18 mouse cellular contexts compared by ENCODE assay signal in the genomic region with DNA sequence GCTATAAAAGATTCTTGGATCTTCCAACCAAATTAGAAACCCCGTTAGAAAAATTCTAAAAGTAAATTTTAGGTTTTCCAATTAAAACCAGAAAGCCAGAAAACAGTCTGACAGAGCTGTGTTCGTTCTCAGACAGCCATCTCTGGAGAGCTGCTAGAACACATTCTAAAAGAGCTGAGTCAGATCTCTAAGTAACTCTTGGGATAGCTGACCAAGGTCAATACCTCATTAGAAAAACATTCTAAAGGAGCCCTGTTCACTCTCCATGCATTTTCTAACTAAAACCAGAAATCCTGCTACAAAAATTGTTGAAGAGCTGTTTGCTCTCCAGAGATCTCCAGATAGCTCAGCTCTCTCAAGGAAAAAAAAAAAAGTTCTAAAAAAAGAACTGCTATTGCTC.
"Had no signal": no experiment of that assay in that cellular context is flagged by ENCODE, and none has a peak within 500 bp of the region (broad histone marks: within the 10 kb centered on the region; RNA-seq: fewer than 3 reads in every experiment).

No protein-coding gene starts in this region.

- H3K27ac ChIP-seq: liver, embryonic 15.5 days; lung, embryonic 15.5 days; macrophage; midbrain, embryonic 13.5 days; midbrain, embryonic 15.5 days; neural tube, embryonic 12.5 days; stomach, embryonic 15.5 days; stomach, postnatal 0 days had no signal

- H3K9me3 ChIP-seq: liver, embryonic 15.5 days; lung, embryonic 15.5 days; midbrain, embryonic 13.5 days; midbrain, embryonic 15.5 days; neural tube, embryonic 12.5 days; stomach, embryonic 15.5 days had no signal

- ATAC-seq: liver, postnatal 0 days; midbrain, embryonic 13.5 days; midbrain, embryonic 15.5 days had no signal

- H3K4me3 ChIP-seq: liver, embryonic 15.5 days; lung, embryonic 15.5 days; megakaryocyte, embryonic 14.5 days; midbrain, embryonic 13.5 days; midbrain, embryonic 15.5 days; neural tube, embryonic 12.5 days; stomach, embryonic 15.5 days had no signal

- DNase-seq: liver, postnatal 0 days; lung, adult 2 months; lung, postnatal 10 days; lung, postnatal 36 days; right cerebral cortex, postnatal 14 days; thymus, adult 18-20 months; thymus, postnatal 14 days; thymus, postnatal 36 days had no signal

- H3K9ac ChIP-seq: liver, embryonic 15.5 days; liver, postnatal 0 days; lung, embryonic 15.5 days; midbrain, embryonic 13.5 days; midbrain, embryonic 15.5 days; neural tube, embryonic 12.5 days; stomach, embryonic 15.5 days had no signal

- H3K4me1 ChIP-seq: liver, embryonic 15.5 days; lung, embryonic 15.5 days; megakaryocyte, embryonic 14.5 days; midbrain, embryonic 13.5 days; midbrain, embryonic 15.5 days; neural tube, embryonic 12.5 days; stomach, embryonic 15.5 days had no signal

- H3K36me3 ChIP-seq: liver, embryonic 15.5 days; lung, embryonic 15.5 days; midbrain, embryonic 13.5 days; midbrain, embryonic 15.5 days; neural tube, embryonic 12.5 days; stomach, embryonic 15.5 days had no signal

- H3K4me2 ChIP-seq: liver, embryonic 15.5 days; lung, embryonic 15.5 days; midbrain, embryonic 11.5 days; midbrain, embryonic 13.5 days; midbrain, embryonic 15.5 days; neural tube, embryonic 12.5 days; stomach, embryonic 15.5 days had no signal

- H3K27me3 ChIP-seq: liver, embryonic 15.5 days; lung, embryonic 15.5 days; midbrain, embryonic 13.5 days; midbrain, embryonic 15.5 days; neural tube, embryonic 12.5 days; stomach, embryonic 15.5 days had no signal
